Mouse (Mus musculus) embryo, embryonic 10.5 days (tissue): ENCODE measurements at regions not wholly inside any gene's neighbourhood (a gene's known extent, or its start where the extent isn't known, plus 50 kb on each side); places are given as distances from the start of the nearest gene placed in this dataset.

Experiments
- DNase-seq: peaks from one replicate; pipeline ENCODE4 v3.0.0-alpha.2; 2015; ENCODE audit warnings: low spot score

GRCm38 (mm10) chr8:59776327-59776726 lies 726.7 kb downstream of the Gm10283 start:
- DNase-seq, result no peak

GRCm38 (mm10) chr8:59768146-59768545 lies 734.9 kb downstream of the Gm10283 start:
- peak; percentile 2 for DNase-seq
